Mouse (Mus musculus): ENCODE results near the gene Wfdc2.
A peak's percentile ranks its signal among the peaks of the same experiment; 100 is the strongest.
"Not testable (repeated sequence)": the region's sequence is repeated elsewhere in the genome, so short reads cannot be mapped to it uniquely, and the experiment has no call there.

The Wfdc2 gene

DNA sequence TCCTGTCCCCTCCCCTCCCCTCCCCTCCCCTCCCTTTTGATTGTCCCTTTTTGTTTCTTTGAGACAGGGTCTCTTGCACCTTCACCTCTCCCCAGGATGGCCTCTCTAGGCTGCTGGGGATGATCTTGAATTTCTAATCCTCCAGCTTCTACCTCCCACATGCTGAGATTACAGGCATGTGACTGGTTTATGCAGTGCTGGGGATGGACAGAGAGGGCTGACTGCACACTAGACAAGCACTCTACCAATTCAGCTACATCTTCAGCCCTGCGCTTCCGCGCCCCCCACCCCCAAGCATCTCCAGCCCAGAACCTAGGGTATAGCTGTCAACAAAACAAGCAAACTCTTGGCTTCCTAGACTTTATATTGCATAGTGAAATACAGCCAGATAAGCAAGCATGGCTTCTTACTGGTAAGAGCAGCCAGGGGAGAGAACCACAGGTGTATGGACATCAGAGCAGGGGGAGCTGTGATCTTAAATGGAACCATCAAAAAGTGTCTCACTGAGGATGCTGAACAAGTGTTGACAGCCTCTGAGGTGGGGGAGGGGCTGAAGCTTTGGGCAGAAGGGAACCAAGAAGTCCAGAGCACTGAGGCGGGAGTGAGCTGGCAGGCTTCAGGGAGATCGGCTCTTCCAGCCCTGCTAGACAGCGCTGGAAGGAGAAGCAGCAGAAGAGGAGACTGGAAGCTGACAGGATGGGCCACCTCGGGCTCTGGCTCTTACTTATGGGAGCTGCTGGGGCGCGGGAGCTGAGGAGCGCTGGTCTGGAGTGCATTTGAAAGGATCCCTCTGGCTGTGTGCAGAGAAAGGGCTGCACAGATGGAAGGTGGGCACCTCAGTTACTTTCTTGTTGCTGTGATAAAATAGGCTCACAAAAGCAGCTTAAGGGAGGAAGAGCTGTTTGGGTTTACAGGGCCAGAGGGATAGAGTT is 12.0 kb upstream of the Wfdc2 start:
- no peak for DNase-seq

DNA sequence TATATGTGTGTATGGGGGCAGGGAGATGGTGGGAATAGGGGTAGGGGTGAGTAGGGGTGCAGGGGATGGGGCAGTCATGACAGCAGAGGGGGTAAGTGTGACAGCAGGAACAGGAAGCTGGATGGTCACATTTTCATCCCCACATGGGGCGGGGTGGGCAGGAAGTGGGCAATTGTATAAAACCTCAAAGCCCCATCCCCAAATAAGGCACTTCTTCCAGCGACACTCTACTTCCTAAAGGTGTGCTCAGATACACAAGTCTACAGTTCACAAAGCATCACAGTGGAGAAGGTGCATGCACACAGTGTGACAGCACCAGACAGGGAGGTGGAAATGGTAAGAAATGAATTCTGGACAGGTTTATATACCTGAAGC is 11.3 kb upstream of the Wfdc2 start:
- DNase-seq: no peak

DNA sequence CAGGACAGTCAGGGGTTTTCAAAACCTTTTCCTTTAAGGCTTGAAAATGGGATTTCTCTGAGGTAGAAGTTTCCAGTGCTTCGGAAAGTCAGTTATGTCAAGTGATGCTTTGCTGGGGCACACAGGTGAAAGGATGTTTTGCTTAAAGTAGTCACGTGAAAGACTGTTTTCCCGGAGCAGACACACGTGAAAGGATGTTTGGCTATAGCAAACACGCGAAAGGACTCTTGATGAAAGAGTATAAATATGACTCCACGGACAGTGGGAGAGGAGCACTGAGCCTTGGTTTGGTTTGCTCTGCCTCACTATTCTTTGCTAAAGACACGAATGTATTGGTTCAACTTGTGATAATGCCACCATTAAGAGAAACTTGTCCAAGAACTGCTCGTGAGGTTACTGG is 10.7 kb upstream of the Wfdc2 start:
- no peak for DNase-seq

DNA sequence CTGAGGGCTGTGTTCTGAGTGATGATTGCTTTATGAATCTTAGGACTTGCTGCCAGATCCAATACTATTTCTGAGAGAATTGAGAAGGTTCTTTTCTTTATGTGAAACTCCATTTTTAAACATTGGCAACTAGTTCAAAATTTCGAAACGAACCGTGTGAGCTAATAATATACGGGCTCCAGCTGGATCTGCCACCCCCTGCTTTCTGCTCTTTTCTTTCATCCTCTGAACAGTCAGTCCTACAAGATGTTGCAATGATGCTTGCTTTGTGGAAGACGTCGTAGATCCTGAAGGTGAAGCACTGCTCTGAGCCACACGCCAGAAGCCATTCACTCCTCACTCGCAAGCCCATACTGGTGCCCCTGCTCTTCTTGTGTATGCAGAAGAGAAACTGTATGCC is 3.8 kb upstream of the Wfdc2 start:
- DNase-seq: no peak

DNA sequence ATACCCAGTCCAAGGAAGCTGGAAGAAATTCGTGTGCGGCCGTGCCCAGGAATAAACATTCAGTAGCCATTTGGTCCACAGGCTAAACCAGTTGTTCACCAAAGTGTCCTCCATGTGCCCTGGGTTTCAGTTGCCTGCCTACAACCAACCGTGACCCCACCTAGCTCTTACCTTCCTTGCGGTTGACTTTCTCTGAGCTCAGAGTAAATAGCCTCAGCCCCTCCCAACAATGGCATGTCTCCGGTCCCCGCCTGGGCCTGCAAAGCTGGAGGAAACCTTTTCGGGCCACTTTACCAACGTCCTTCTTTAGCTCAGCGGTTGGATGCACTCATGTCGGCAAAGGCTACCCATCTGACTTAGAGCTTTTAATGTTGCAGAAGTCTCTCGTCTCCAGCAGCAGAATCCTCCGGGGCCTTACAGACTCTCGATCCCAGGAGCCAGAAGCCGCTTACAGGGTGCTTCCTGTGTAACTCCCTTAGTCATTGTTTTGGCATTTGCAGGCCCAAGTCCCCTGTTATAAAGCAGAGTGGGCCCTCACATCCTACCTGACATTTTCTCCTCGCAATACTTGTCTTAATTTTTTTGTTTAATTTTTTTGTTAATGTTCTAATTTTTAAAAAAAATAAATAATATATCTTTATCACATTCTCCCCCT is 3.1 kb upstream of the Wfdc2 start:
- DNase-seq: no peak

DNA sequence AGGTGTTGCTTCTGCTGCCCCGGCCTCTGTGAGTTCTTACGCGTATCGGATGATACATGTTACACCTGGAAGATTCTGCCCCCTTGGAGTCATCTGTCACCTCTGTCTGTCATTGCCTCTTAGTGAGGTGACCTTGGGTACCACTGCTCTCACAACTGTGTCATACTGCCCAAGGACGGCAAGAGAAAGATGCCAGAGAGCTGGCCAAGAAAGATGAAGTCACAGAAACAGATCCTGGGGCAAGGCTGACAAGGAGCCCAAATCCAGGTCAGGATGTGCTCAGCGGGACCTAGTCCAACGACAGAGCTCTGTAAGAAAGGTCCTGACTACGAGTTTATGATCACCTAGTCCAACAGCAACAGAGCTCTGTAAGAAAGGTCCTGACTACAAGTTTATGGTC is 2.1 kb upstream of the Wfdc2 start:
- DNase-seq: no peak

DNA sequence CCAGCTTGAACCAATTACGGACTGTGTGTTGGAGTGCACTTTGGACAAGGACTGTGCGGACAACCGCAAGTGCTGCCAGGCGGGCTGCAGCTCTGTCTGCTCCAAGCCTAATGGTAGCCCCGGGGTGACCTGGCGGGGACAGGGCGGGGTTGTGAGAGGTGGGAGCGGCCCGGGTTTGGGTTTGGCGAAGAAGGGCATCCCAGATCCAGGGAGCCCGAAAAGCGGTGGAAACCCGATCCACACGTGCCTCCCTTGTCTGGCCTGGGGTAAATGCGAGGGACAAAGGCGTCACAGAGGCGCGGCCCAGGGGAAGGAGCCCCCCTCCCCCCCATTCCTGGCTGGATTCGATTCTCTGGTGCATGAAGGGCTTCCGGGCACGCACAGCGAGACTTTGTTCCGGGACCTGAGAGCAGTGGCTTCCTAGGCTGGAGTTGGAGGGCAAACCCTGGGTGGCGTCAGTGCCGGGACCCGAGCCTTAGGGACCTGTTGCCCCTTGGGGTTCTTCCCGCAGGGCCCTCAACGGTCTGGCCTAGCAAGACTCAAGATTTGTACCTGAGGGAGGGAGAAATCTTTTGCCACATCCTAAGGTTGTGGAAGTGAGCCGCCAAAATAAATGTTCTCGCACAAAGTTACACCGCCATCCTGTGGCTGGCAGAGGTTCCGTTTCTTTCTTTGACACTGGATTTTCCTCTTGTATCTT is 1.3 kb downstream of the Wfdc2 start:
- peak in 1 of 2 experiments; percentile 3 for DNase-seq

DNA sequence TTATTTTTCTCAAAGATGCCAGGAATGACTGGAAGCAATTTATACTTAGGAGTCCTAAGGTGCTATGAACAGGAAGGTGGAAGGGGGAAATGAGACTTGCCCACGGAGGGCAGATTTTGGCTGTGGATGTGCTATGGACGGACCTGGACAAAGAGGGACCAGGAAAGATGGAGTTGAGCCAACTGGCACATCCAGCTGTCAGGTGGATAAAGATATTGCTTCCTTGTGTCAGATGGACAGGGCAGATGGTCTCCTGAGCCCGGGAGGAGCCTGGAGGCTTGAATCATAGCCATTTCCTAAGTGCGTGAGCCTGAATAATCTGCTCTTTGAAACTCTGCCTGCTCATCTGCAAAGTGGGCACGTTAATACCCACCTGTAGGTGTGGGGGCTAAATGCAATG is 2.1 kb downstream of the Wfdc2 start:
- DNase-seq: no peak

DNA sequence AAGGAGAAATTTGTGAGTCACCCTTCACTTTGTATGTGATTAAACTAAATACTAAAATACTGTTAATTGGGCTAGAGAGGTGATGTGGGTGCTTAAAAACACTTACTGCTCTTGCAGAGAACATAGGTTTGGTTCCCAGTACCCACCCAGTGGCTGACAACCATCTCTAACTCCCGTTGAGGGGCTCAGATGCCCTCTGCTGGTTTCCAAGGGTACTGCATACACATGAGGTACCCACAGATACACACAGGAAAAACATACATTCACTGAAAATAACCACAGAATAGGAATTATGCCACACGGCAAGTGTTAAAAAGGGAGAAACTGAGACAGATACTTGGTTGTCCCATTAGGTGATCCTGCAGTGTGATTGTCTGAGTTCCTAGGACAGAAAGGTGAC is 4.8 kb downstream of the Wfdc2 start:
- no peak for DNase-seq

DNA sequence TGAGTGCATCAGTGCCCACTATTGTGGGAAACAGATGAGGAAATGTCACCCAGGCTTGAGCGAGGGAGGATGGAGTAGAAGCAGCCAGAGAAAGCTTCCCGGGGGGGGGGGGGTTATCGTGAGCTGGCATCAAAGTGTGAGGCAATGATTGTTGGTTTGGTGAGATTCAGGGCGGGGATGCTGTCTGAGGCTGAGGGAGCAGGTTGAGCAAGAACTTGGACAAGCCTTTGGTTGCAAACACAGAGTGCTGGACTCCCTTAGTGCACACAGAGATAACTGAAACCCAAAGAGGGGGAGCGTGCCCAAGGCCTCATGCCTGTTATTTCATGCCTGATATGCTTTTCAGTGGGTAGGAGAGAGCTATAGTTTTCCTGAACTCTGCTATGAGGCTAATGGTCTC is 5.2 kb downstream of the Wfdc2 start:
- no peak for DNase-seq

DNA sequence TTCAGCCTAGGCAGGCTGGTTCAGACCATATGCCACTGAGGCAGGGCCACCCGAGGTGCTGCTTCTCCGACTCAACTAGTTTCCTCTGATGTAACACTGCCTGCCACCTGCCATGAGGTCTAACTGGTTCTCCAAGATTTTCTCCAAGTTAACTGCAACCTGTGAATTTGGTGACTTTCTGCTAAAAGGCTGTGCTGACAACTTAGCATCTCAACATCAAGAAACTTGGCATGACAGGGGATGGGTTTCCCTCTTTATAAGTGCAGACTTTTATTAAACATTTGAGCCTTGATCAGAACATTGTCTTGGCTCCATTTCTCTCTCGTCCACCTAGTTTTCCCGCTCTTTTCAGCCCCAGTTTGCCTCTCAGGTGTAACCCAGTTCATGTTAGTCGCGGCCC is 11.1 kb downstream of the Wfdc2 start, which contains the start of gene Spint3:
TSS of gene Spint3 (minus strand) at position 101 of the 400 bp plus-strand sequence.
- not testable (repeated sequence) for DNase-seq

DNA sequence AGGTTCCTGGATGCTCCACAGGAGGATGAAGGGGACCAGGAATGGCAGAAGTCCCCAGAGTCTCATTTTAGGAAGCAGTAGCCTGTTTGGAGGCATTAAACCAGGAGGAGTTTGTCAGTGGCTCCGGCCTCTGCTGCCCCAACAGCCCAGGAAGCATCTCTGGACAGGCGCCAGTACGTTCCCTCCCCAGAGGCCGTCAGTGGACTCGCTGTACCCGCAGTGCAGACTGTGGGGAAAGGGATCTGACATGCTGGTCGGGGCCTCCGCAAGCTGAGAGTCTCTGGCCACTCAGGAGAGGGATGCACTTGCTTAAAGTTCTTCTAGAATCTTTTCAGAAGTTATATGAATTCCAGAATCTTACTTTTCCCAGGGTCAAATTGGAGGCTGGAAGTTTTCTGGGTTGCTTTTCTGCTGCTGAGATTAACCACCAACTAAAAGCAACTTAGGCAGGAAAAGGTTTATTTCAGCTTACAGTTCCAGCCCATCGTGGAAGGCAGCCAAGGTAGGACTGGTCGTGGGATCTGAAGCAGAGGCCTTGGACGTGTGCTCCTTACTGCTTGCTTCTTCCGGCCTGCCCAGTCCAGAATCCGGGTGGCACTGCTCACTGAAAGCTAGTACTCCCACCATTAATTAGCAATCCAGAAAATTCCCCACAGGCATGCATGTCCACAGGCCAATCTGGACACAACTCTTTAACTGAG is 23.0 kb downstream of the Wfdc2 start, which contains the start of gene Wfdc6a:
TSS of gene Wfdc6a (minus strand) at position 423 of the 701 bp plus-strand sequence.
- not testable (repeated sequence) for DNase-seq

DNA sequence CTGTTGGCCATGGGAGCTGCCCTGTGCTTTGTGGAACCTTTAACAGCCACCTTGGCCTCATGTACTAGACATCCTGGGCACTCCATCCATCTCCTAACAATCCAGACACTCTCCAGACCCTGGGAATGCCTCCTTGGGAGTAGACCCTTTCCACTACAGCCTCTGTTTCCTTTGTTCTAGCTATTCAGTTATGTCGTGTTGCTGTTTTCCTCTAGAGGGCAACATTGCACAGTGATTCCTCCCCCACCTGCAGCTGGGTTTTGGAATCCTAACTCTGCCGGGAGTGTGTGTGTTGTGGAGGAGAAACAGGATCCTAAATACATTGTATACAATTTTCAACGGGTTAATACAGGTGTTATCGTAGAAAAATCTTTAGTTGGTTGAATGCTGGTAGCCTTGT is 29.8 kb downstream of the Wfdc2 start:
- DNase-seq: no peak

DNA sequence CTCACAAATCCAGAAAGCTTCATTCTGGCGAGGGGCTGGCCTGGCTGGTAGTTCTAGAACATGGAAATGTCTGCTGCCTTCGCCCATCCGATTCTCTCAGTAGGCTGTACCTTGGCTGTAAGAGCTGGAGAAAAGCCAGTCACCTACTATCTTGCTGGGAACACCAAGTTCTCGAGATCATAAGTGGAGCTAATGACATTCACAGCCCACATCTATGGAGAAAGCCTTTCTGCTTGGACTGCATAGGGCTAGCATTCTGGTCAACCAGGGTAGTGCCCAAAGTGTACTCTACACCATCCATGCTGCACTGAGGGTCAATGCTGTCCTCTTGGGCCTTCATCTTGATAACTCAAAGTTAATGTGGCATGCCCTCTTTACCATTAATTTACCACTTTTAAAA is 31.3 kb downstream of the Wfdc2 start, which contains the start of gene Eppin:
TSS of gene Eppin (minus strand) at position 101 of the 400 bp plus-strand sequence.
- DNase-seq: no peak

DNA sequence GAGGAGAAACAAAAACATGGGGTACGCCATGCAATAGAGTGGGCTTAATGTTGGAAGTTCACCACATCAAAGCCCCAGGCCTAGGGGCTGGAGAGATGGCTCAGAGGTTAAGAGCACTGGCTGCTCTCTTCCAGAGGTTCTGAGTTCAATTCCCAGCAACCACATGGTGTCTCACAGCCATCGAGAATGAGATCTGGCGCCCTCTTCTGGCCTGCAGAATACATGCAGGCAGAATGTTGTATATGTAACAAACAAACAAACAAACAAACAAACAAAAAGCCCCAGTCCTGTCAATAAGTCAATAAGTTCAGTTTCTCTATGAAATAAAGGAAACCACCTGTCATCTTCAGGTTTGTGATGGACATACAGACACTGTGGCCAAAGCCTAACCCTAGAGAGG is 38.0 kb downstream of the Wfdc2 start:
- no peak for DNase-seq

DNA sequence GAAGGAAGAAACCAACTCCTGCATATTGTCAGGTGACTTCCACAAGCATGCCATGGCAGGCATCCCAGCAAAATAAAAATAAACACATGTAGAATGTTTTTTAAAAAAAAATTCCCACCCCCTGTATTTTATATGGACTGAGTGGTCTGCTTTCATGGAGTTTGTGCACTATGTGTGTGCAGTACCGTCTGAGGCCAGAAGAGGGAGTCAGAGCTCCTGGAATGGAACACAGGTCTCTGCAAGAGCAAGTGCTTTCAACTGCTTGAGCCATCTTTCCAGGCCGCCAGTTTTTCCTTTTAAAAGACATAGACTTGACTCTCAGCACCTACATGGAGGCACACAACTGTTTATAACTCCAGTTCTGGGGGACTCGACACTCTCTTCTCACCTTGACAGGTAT is 41.3 kb downstream of the Wfdc2 start:
- DNase-seq: no peak

DNA sequence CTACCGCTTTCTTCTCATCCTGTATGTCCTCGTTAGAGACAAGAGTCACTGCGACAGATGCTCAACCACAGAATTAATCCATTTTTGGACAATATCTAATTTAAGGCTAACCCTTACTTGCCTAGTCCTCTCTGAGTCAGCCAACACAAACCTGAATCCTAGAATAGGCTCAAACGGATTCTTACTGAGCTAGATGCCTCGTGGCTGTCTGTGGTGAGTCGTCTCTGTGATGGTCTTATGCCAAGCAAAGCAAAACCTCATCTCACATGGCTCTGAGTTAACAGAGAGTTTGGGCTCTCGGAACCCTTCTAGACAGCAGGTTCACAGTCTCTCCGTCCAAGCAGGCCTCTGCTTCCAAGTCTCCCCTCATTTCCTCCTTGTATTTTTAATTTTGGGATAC is 42.2 kb downstream of the Wfdc2 start:
- no peak for DNase-seq

DNA sequence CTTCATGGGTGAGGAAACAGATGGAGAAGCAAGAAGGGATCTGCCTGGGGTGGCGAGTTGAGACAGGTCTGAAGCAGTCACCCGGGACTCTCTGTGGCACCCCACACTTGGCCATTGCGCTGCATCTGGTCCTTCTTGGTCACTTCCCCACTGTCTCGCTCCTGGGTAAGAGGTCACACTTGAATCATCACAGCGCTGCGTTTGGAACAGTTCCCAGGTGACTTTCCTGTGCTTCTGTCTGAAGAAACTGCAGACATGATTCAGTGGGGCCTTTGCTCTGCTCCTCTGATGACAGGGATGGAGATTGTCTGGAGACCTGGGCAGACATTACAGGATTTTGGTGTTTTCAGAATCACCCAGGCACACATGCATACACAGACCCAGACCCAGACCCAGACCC is 46.6 kb downstream of the Wfdc2 start:
- no peak for DNase-seq

DNA sequence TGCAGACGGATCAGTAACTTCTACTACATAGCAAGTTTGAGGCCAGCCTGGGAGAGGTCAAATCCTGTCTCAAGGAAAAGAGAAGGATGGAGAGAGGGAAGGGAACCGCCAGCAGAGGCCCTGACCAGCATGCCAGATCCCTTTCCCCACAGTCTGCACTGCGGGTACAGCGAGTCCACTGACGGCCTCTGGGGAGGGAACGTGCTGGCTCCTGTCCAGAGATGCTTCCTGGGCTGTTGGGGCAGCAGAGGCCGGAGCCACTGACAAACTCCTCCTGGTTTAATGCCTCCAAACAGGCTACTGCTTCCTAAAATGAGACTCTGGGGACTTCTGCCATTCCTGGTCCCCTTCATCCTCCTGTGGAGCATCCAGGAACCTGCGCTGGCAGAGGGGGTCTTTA is 51.3 kb downstream of the Wfdc2 start, which contains the start of the genes Wfdc6b and Wfdc8:
TSS of gene Wfdc6b (plus strand) at position 52 of the 400 bp plus-strand sequence.
TSS of gene Wfdc8 (minus strand) at position 156 of the 400 bp plus-strand sequence.
- peak in 1 of 2 experiments; percentile 11 for DNase-seq

DNA sequence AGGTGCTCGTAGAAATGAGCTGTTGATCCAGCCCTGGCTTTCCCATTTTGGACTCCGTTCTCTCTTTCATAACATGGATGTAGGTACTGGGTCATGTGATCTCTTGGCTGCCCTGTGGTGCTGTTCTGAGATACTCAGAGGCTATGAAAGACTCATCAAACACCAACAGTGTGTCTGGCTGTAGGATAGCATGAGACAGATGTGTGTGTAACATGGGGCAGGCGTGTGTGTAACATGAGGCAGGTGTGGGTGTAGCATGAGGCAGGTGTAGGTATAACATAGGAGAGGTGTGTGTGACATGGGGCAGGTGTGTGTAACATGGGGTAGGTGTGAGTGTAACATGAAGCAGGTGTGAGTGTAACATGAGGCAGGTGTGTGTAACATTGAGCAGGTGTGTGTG is 53.2 kb downstream of the Wfdc2 start:
- no peak for DNase-seq

Data from cerebellum, adult 18-20 months (tissue).